Mouse (Mus musculus): ENCODE measurements around the gene Aspg.

Aspg gene

GRCm38 (mm10) chr12:112153597-112153996 lies 47.1 kb downstream of the Aspg start:
- no peak for DNase-seq

- no peak for DNase-seq
These were observed 48.0 kb downstream of the Aspg start for GRCm38 (mm10) chr12:112154476-112154875.

- no peak for DNase-seq
These were observed 49.0 kb downstream of the Aspg start for GRCm38 (mm10) chr12:112155218-112156051.

GRCm38 (mm10) chr12:112156804-112157203 lies 50.3 kb downstream of the Aspg start:
- no peak for DNase-seq

- DNase-seq: no peak
These were observed 51.8 kb downstream of the Aspg start for GRCm38 (mm10) chr12:112158246-112158645.

GRCm38 (mm10) chr12:112158784-112159183 lies 52.3 kb downstream of the Aspg start:
- DNase-seq: no peak

GRCm38 (mm10) chr12:112163981-112164839 lies 57.7 kb downstream of the Aspg start:
- DNase-seq: no peak

- no peak for DNase-seq
These were observed 58.4 kb downstream of the Aspg start for GRCm38 (mm10) chr12:112164840-112165219.

GRCm38 (mm10) chr12:112169240-112169639 lies 62.8 kb downstream of the Aspg start:
- DNase-seq: no peak

- no peak for DNase-seq
These were observed 64.4 kb downstream of the Aspg start for GRCm38 (mm10) chr12:112170671-112171574.

GRCm38 (mm10) chr12:112171657-112172056 lies 65.2 kb downstream of the Aspg start:
- DNase-seq: no peak

- no peak for DNase-seq
These were observed 65.7 kb downstream of the Aspg start for GRCm38 (mm10) chr12:112172214-112172613.
